Mouse (Mus musculus) G1E (cell line): ENCODE results near the gene Dysf. TPM values are rescaled to one million over a fixed set of nuclear protein-coding genes. Genes with fewer than 3 reads are reported as not detected.

Experiments
- ATAC-seq: 2 replicates; pipeline ENCODE4 v1.8.0; 2016; ENCODE audit warnings: mild to moderate bottlenecking; ENCODE audit not compliant: insufficient number of reproducible peaks, poor library complexity, low FRiP score, severe bottlenecking; ENCODE audit errors: extremely low read depth
- DNase-seq: peaks from one replicate; pipeline ENCODE4 v3.0.0; 2012; ENCODE audit warnings: low spot score
- H3K27me3 ChIP-seq: 2 replicates; pipeline ENCODE4 v1.6.1; 2012; ENCODE audit warnings: mild to moderate bottlenecking, low read length, inconsistent platforms; ENCODE audit not compliant: insufficient read depth
- H3K36me3 ChIP-seq: replicated peaks from 2 replicates; pipeline ENCODE3; 2012; ENCODE audit warnings: mild to moderate bottlenecking, inconsistent platforms
- H3K4me1 ChIP-seq: 2 replicates; pipeline ENCODE4 v1.6.1; 2012; ENCODE audit warnings: low read depth, low read length, inconsistent platforms, mixed read lengths; ENCODE audit not compliant: insufficient read depth
- H3K4me3 ChIP-seq: 2 replicates; pipeline ENCODE4 v1.5.1; 2012; ENCODE audit warnings: low read depth, mild to moderate bottlenecking, inconsistent platforms, low read length, moderate library complexity, mixed read lengths
- H3K9me3 ChIP-seq: replicated peaks from 2 replicates; pipeline ENCODE4 v1.6.1; 2012; ENCODE audit warnings: inconsistent platforms
- CTCF ChIP-seq: IDR thresholded peaks from 2 replicates; pipeline ENCODE4 v1.5.1; 2012; ENCODE audit warnings: low read depth, low read length, inconsistent platforms, mixed read lengths
- GATA1 ChIP-seq: IDR thresholded peaks from 2 replicates; pipeline ENCODE4 v1.6.1; 2012; ENCODE audit warnings: borderline replicate concordance, low read length, inconsistent platforms, mixed read lengths
- GATA2 ChIP-seq: IDR thresholded peaks from 2 replicates; pipeline ENCODE4 v1.6.1; 2012; ENCODE audit warnings: low read depth, low read length, inconsistent platforms, borderline replicate concordance
- POLR2AphosphoS5 ChIP-seq: IDR thresholded peaks from 2 replicates; pipeline ENCODE4 v1.6.1; 2012; ENCODE audit warnings: low read depth, low read length, inconsistent platforms; ENCODE audit not compliant: insufficient replicate concordance
- TAL1 ChIP-seq: conservative IDR thresholded peaks from 2 replicates; pipeline ENCODE4 v1.6.1; 2012; ENCODE audit warnings: low read depth, low read length, inconsistent platforms, mixed read lengths
- polyA plus RNA-seq: library from polyadenylated mRNA; stranded (reverse); fragments of >175 nt; gene quantifications from 2 replicates; pipeline ENCODE4 v1.2.3, GENCODE M21; 2012
- total RNA-seq, 2 experiments: library from RNA; stranded (forward) in 1 of 2; stranded (reverse) in 1 of 2; fragments of 200-1000 nt in 1 of 2; fragments of >200 nt in 1 of 2; fragmentation: Nextera tagmentation in 1 of 2; gene quantifications; 2 replicates each; pipeline ENCODE4 v1.2.3; 2014 to 2017

The Dysf gene
- total and polyA plus RNA-seq, 3 experiments: 0.11 TPM; not detected in 2

GRCm38 (mm10) chr6:84058671-84059141 is 50.3 kb downstream of the Dysf start:
- TF ChIP-seq POLR2AphosphoS5 (no peak), GATA2 (no peak), TAL1 (no peak), GATA1 (no peak), CTCF (no peak)
- ATAC-seq: no peak
- H3K4me1 ChIP-seq: no peaks in the 10 kb centered on the region
- DNase-seq: no peak
- H3K4me3 ChIP-seq: no peak overlapping the region
- no peaks in the 10 kb centered on the region for H3K36me3 ChIP-seq
- H3K9me3 ChIP-seq: no peaks in the 10 kb centered on the region
- peaks cover 17% of the 10 kb centered on the region for H3K27me3 ChIP-seq

GRCm38 (mm10) chr6:84059771-84060414 is 51.5 kb downstream of the Dysf start:
- TF ChIP-seq CTCF (no peak), POLR2AphosphoS5 (no peak), TAL1 (no peak), GATA1 (no peak), GATA2 (no peak)
- Histone ChIP-seq H3K36me3 (no peaks in the 10 kb centered on the region), H3K4me3 (no peak overlapping the region), H3K4me1 (no peaks in the 10 kb centered on the region), H3K9me3 (no peaks in the 10 kb centered on the region), H3K27me3 (peaks cover 13% of the 10 kb centered on the region)
- ATAC-seq (no peak), DNase-seq (no peak)

GRCm38 (mm10) chr6:84061328-84061727 is 52.9 kb downstream of the Dysf start:
- H3K36me3 ChIP-seq: no peaks in the 10 kb centered on the region
- TF ChIP-seq POLR2AphosphoS5: no peak
- TF ChIP-seq TAL1: no peak
- peak; percentile 62 for TF ChIP-seq CTCF
- no peak for TF ChIP-seq GATA2
- H3K27me3 ChIP-seq: peaks cover 13% of the 10 kb centered on the region
- DNase-seq (peak; percentile 18), ATAC-seq (no peak; the same call in 1 of the 2 replicates)
- no peaks in the 10 kb centered on the region for H3K9me3 ChIP-seq
- H3K4me1 ChIP-seq: no peaks in the 10 kb centered on the region
- no peak overlapping the region for H3K4me3 ChIP-seq

- H3K4me1 ChIP-seq: no peaks in the 10 kb centered on the region; the same call in 1 of the 2 replicates
- no peak overlapping the region for H3K4me3 ChIP-seq
- no peaks in the 10 kb centered on the region for H3K36me3 ChIP-seq
- TF ChIP-seq GATA1 (no peak), GATA2 (no peak), CTCF (no peak), TAL1 (no peak), POLR2AphosphoS5 (no peak)
- no peaks in the 10 kb centered on the region for H3K9me3 ChIP-seq
- ATAC-seq (no peak), DNase-seq (no peak)
- peaks cover 12% of the 10 kb centered on the region for H3K27me3 ChIP-seq
Measured at GRCm38 (mm10) chr6:84062541-84062940, 54.2 kb downstream of the Dysf start.

GRCm38 (mm10) chr6:84068236-84068635 is 59.8 kb downstream of the Dysf start:
- TF ChIP-seq GATA2 (no peak), GATA1 (no peak), CTCF (no peak), POLR2AphosphoS5 (no peak), TAL1 (no peak)
- peaks cover 3% of the 10 kb centered on the region; the same call in 1 of the 2 replicates for H3K27me3 ChIP-seq
- no peaks in the 10 kb centered on the region for H3K36me3 ChIP-seq
- no peak overlapping the region for H3K4me3 ChIP-seq
- H3K9me3 ChIP-seq: no peaks in the 10 kb centered on the region
- ATAC-seq: no peak
- no peaks in the 10 kb centered on the region; the same call in 1 of the 2 replicates for H3K4me1 ChIP-seq
- no peak for DNase-seq

- no peak for TF ChIP-seq GATA1
- TF ChIP-seq CTCF: no peak
- no peak for TF ChIP-seq POLR2AphosphoS5
- no peak for TF ChIP-seq TAL1
- TF ChIP-seq GATA2: no peak
- no peaks in the 10 kb centered on the region for H3K9me3 ChIP-seq
- ATAC-seq: no peak
Measured at GRCm38 (mm10) chr6:84070251-84070650, 61.9 kb downstream of the Dysf start.

GRCm38 (mm10) chr6:84072574-84072973 is 64.2 kb downstream of the Dysf start:
- TF ChIP-seq CTCF (no peak), POLR2AphosphoS5 (no peak), GATA1 (no peak), TAL1 (no peak)
- no peak for DNase-seq
- Histone ChIP-seq H3K9me3 (no peaks in the 10 kb centered on the region), H3K4me1 (no peaks in the 10 kb centered on the region; the same call in 1 of the 2 replicates), H3K4me3 (no peak overlapping the region), H3K27me3 (peaks cover 3% of the 10 kb centered on the region; the same call in 1 of the 2 replicates), H3K36me3 (no peaks in the 10 kb centered on the region)
- ATAC-seq: no peak

More at GRCm38 (mm10) chr6:84070251-84070650, 61.9 kb downstream of the Dysf start:
- peaks cover 3% of the 10 kb centered on the region; the same call in 1 of the 2 replicates for H3K27me3 ChIP-seq
- no peak overlapping the region for H3K4me3 ChIP-seq
- H3K36me3 ChIP-seq: no peaks in the 10 kb centered on the region
- DNase-seq: no peak
- H3K4me1 ChIP-seq: no peaks in the 10 kb centered on the region; the same call in 1 of the 2 replicates
